Mouse (Mus musculus) layer of hippocampus, adult 8-10 months (tissue): ENCODE results near the gene Clca3a2. TPM values are rescaled to one million over a fixed set of nuclear protein-coding genes. Genes with fewer than 3 reads are reported as not detected.
"Not testable (repeated sequence)": the region's sequence is repeated elsewhere in the genome, so short reads cannot be mapped to it uniquely, and the experiment has no call there.

Source experiments
- DNase-seq, 2 experiments: peaks; one replicate each; pipeline ENCODE4 v3.0.0; 2022; ENCODE audit warnings: low spot score in 2 of 2
- total RNA-seq, 4 experiments: library from RNA; stranded (reverse); gene quantifications; 2 replicates each; pipeline ENCODE4 v1.2.4; 2022

Clca3a2 gene
- total RNA-seq, 4 experiments from 2014 or later: 0.75 TPM; not detected in 3

DNA sequence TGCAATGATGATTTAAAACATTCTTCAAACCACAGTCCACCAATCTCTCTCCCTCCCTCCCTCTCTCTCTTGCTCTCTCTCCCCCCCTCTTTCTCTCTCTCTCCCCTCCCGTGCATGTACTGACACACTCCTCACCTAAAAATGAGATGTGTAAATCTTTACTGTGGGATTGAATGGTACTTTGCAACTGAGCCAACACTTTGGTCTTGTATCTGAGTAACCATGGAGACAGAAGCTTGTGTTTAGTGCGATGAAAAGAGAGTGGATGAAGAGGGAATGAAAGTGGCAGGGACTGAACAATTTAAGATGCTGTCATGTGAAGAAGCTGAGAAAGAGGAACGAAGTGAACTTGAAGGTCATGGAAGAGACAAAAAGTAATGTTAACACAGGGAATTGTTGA, 71.6 kb downstream of the Clca3a2 start:
- DNase-seq: not testable (repeated sequence)

Other genes starting within 250 kb of the Clca3a2 start
- 10 to 100 TPM; 35.0 to 45.5 (median 39.9) TPM for gene Hs2st1, start 249.3 kb downstream of the Clca3a2 start, total RNA-seq
- gene Selenof, start 249.2 kb downstream of the Clca3a2 start, total RNA-seq: 100 to 1,000 TPM; 226 to 234 (median 231) TPM
- 10 to 100 TPM; 57.9 to 72.0 (median 62.5) TPM for gene Sh3glb1, start 99.2 kb downstream of the Clca3a2 start, total RNA-seq
- gene Clca3a1, start 58.5 kb downstream of the Clca3a2 start, total RNA-seq: under 1 TPM in 3 of 4 experiments, not detected in 1; 0.12 to 0.30 (median 0.27) TPM
- not detected for gene Clca3b, start 29.9 kb upstream of the Clca3a2 start, total RNA-seq
- not detected for gene Clca4b, start 113.0 kb upstream of the Clca3a2 start, total RNA-seq
- gene Clca4a, start 155.6 kb upstream of the Clca3a2 start, total RNA-seq: not detected
- gene Clca1, start 213.3 kb upstream of the Clca3a2 start, total RNA-seq: not detected